Mouse (Mus musculus) lung, adult 2 months (tissue): Measurements from ENCODE around the gene Gm4858.

Experiments used
- CTCF ChIP-seq: fragments of 200-500 bp; IDR thresholded peaks from 2 replicates; pipeline ENCODE4 v1.5.1; 2011; ENCODE audit warnings: mild to moderate bottlenecking, low read length, control low read depth; ENCODE audit not compliant: insufficient read depth
- POLR2A ChIP-seq: fragments of 200-500 bp; IDR thresholded peaks from 2 replicates; pipeline ENCODE4 v1.6.1; 2011; ENCODE audit warnings: low read depth, mild to moderate bottlenecking, control low read depth, low read length, borderline replicate concordance; ENCODE audit errors: extremely low read depth

GRCm38 (mm10) chr3:93086631-93087030, 18.0 kb downstream of the Gm4858 start:
- TF ChIP-seq CTCF: no peak
- no peak for TF ChIP-seq POLR2A
